Mouse (Mus musculus): ENCODE data around the gene Phlpp1. TPM values are rescaled to one million over a fixed set of nuclear protein-coding genes. Genes with fewer than 3 reads are reported as not detected.

The Phlpp1 gene
- total RNA-seq, 1 experiment from 2014 or later: 19.7 TPM

DNA sequence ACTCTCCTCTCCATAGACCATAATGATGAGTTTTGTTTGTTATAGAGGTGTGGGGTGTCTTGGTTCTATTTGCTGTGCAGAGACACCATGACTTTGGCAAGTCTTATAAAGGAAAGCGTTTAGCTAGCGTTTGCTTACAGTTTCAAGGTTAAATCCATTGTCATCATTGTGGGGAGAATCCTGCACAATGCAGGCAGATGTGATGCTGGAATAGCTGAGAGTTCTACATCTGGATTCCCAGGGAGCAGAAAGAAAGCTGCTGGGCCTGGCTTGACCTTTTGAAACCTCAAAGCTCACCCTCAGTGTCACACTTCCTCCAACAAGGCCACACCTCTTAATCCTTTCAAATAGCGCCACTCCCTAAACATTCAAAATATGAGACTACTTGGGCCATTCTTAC lies 7.4 kb upstream of the Phlpp1 start:
- DNase-seq: no peak

DNA sequence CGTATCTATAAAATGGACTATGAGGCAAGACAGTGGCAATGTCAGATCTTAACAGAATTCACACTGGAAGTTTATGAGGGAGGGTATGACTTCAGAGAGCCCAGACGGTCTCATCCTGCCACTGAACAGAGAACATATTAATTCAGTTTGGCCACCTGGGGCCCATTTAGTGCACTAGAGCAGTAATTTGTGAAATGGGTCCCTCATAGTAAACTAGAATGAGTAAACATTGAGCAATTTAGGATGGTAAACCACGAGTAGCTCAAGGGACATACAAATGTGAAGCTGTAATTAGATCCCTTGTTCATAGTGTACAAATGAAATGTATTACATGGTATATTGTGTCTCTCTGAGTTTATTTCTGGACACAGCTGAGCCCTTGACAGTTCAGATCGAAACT lies 3.6 kb upstream of the Phlpp1 start:
- DNase-seq: no peak

DNA sequence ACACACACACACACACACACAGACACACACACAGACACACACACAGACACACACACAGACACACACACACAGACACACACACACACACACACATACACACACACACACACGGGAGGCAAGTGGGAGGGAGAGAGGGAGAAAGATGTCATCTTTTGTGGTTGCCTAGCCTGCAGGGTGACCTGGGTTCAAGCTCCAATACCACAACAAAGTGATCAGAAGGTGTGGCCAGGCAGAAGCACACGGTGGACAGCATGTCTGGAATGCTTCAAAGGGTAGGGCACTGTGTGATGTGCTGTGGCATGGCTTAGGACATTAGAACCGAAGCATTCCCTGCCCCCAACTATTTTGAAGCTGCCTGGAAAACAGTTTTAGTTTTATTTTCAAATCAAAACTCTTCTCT lies 2.8 kb upstream of the Phlpp1 start:
- DNase-seq: no peak

DNA sequence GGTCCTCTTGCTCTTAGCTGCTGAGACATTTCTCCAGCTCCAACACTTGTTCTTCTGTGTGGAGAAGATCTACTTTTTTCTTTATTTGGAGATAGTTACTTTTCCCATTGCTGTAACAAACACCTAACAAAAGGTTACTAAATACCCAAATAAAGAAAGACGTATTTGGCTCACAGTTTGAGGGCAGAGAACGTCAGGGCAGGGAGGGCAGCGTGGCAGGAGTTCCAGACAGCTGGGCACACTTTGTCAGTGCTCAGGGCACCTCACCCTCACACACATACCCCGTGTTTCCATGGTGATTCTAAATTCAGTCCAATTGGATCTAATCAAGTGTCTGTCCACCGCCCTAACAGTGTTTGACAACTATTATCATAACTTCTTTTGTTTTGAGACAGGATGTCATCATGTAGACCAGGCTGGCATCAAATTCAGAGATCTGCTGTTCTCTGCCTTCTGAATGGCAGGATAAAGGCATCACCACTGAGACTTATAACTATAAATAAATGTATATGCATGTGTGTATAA lies 1.7 kb upstream of the Phlpp1 start:
- no peak for DNase-seq

DNA sequence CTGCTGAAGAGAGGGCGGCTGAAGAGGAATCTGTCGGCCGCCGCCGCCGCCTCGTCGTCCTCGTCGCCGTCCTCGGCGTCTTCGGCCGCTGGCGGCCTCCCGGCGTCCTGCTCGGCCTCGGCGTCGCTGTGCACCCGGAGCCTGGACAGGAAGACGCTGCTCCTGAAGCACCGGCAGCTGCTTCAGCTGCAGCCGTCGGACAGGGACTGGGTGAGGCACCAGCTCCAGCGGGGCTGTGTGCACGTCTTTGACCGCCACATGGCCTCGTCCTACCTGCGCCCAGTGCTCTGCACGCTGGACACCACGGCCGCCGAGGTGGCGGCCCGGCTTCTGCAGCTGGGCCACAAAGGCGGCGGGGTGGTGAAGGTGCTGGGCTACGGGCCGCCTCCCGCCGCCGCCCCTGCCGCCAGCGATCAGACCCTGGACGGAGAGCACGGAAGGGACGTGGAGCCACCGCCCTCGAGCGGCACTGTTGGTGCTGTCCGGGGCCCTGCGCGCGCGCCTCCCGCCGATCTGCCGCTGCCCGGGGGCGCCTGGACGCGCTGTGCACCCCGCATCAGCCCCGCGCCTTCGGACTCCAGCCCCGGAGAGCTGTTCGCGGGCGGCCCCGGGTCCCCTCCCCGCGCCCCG lies 864 bp downstream of the Phlpp1 start:
- peak; percentile 58 for DNase-seq

DNA sequence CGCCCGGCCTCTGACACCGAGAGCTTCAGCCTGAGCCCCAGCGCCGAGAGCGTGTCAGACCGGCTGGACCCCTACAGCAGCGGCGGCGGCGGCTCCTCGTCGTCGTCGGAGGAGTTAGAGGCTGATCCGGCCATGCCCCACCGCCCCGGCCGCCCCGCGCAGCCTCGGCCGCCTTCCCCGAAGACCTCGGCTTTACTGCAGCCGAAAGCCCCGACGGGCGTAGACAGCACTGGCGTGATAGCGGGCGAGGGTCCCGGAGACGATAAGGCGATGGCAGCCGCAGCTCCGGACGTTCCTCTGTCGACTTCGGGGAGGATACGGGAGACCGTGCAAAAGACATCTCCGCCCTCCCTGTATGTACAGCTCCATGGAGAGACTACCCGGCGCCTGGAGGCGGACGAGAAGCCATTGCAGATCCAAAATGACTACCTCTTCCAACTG lies 1.4 kb downstream of the Phlpp1 start:
- DNase-seq: peak; percentile 56

DNA sequence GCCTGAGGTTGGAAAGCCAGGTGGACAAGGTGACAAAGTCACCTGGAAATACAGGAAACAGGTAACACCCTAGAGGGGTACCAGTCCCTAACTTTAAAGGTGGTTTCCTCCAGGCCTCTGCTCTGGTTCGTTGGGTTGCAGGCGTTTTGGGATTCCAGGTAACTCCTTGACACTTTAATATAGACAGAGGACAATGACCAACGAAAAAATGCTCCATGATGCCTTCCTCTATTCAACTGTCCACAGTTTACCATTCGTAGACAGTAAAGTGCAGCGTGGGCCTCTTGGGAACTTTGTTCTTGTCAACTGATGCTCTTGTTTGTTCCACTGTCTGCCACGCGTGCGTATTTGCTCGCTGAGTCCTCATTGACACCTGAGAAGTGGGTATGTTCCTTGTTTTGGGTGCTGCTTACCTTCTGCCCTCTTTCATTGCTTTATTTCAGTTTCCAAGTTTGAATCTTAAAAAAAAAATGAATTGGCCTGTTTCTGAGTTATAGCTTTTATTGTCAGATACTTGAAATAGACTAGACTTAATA lies 2.1 kb downstream of the Phlpp1 start:
- DNase-seq: no peak

DNA sequence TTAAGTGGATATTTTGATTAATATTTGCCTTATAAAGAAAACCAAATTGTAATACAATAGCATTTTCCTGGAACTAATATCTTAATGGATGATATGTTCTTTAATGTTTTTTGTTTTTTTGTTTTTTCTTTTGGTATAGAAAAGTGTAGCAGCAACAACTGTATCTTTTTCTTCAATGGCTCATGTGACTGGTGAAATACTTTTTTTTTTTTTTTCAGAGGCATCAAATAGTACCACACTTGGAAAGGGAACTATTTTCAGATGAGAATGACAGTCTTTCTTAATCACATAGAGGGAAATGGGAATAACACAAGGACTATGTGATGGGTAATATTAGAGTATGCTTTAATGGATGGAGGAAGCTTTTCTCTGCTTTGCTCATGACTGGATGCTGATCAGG lies 3.0 kb downstream of the Phlpp1 start:
- DNase-seq: no peak

DNA sequence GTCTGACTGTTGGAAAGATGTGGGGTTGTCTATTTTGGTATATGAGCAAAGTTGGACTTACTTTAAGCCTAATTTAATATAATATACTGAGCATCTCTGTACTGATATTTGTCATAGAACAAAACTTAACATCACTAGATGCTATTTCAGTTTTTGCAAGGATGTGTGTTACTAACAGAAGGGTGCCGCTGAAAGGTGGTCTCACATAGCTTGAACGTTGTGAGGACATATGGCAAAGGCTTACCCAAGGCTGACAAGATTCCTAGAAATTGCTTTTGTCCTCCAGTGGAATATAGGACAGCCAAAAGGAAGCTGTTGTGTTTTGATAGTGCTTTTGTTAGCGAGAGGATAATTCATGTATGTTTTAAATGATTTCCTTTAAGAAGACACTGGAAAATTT lies 3.8 kb downstream of the Phlpp1 start:
- DNase-seq: no peak

DNA sequence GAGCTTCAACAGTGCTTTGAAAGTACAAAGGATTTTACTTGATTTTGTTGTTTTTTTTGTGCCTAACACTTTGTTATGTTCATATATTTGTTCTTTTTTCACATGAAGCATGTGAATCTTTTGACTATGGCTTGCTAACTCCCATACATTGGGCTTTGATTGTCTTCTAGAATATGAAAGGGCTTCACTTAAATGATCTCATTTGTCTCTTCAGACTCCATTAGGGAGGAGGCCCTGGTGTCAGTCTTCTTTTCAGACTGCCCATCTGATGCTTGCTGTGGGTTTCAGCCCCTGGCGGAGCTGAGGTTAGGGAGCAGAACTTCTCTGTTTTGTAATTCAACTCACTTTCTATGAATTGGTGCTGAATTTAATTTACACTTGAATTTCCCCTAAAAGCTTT lies 5.2 kb downstream of the Phlpp1 start:
- no peak for DNase-seq

DNA sequence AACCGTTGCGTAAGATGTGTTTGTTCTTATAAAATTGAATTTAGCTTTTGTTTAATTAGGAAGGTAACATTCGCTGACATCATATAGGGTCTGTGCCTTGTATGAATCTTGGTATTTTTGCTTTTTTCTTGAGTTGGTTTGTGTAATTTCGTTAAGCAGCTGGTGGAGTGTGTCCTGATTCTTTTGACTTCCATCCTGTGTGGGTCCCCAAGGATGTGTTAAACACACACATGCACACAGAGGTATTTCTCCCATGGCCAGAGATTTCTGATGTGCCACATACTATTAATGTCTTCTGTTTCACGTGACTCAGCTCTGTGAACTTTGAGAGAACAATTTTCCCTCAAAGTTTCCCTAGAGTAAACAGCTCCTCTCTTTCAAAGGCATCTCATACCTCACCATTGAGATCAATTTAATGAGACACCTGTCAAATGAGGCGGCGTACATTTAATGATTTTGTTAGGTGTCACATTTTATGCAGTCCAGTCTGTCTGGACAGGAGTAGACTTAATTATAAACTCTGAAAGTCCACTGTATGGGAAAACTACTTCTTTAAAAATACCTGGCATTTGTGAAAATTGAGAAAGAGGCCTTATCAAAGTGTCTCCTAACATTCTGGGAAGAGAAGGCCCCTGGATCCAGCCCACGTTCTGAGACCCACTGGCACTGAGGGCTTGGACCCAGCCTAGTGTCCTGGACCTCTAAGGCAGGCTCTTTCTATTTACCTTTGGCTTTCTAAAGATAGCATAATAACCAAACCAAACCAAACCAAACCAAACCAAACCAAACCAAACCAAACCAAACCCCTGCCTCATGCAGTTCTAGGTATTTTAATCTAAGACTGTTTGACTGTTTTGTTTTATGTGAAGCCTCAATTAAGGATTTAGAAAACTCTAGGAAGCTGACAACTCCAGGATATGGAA lies 6.6 kb downstream of the Phlpp1 start:
- DNase-seq: no peak

DNA sequence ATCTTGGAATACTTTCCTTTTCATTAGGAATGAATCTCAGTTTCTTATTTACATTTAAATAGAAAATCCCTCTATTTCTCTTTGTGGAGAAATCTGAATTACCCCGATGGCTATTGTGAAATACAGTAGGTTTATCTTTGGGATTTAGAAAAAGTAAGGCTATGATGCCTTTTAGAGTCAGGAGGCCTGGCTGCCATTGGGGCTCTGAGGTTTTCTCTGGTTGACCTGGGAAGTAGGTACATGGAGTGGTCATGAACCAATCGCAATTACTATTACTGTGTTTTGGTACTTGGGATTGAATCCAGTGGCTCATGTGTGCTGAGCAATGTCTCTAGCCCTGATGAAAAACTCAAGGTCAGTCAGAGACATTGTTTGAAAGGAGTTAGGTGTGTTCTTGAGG lies 12.1 kb downstream of the Phlpp1 start:
- no peak for DNase-seq

DNA sequence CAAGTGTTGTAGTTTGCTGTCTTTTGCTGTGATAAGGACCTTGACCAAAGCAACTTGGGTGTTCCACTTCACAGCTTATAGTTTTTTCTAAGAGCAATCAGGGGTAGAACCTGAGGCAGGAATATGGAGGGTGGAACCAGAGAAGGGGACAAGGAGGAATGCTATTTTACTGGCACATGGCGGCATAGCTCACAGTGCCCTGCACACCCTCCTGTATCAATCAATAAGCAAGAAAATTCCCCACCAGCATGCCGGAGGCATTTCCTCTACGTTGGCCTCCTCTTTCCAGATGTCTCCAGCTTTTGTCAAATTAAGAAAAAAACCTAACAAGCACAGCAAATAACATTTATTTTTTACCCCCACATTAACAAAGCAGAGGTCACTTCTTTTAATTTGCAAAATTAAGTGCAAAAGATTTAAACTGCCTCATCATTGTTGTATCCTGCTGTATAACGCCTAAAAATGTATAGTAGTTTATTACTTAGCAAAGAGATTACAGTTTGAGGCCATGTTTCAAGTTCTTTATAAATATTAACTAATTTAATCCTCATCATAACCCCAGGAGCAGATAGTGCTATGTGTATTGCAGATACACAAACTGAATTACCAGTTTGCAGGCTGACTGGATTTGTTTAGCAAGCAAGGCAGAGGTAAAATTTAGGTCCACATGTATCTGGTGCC lies 13.4 kb downstream of the Phlpp1 start:
- no peak for DNase-seq

DNA sequence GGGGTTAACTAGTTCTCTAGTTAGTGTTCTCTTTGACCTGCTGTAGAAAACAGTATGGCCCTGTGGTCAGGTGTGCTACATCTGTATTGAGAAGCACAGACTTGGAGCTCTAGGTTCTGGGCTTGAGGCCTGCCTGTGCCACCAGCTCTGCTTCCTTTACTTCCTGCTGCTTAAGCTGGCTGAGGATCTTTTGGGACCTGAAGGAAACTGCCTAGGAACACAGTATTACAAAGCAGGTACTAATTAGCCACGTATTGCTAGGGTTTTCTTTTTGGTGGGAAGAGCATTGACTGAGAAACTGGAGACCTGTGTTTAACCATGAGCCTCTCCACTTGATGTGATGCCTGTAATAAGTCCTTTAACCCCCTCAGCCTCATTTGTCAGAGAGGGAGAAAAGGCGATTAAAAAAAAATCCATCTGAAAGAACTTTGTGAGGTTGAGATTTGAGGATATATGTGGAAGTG lies 13.9 kb downstream of the Phlpp1 start:
- no peak for DNase-seq

DNA sequence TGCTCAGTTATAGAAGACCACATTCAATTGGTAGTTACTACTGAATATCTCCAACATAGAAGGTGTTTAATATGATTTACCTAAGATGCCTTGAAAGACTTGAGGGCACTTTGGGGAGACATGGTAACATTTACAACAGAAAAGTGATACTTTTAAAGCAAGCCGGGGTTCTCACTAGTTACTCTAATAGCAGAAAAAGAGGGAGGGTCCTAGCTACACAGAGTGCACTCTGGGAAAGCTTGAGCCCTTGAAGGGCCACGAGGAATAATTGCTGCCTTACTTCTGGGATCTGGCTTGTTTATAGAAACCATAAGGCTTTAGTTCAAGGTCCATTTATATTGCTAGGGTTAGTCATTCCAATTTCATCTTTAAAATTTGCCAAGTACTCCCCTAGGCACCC lies 14.5 kb downstream of the Phlpp1 start:
- no peak for DNase-seq

DNA sequence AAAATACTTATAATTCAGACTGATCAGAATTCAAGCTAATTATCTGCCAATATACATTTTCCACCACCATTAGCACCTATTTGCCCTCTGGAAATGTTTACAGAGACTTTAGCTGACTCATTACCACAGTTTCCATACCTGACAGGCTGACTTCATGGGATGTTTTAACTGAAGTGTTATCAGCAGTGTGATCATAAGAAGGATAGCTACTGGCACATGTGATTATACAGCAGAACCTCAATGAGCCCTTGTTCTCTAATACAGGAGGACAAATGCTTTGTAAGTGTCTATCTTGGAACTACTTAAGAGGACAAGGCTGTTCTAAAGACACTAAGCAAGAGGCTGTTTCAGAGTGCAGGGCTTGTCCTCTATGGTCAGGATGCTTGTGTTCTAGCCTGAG lies 15.9 kb downstream of the Phlpp1 start:
- DNase-seq: no peak

DNA sequence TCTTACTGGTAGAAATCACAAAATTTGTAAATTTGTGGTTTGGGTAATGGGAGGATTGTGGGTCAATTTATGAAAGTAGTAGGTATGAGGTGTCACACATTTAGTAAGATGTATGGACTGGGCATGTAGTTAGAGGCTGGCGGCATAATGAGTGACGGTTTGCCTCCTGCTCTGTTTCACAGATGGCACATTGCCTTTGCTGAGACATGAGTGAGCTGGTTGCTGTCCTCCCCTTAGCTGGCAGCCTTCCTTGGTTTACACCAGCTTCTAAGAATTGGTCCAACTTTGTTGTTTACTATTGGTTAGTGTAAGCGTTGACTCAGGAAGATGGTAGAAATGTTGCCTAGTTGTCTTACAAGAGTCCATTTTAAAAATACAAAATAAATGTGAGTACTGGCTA lies 17.2 kb downstream of the Phlpp1 start:
- no peak for DNase-seq

DNA sequence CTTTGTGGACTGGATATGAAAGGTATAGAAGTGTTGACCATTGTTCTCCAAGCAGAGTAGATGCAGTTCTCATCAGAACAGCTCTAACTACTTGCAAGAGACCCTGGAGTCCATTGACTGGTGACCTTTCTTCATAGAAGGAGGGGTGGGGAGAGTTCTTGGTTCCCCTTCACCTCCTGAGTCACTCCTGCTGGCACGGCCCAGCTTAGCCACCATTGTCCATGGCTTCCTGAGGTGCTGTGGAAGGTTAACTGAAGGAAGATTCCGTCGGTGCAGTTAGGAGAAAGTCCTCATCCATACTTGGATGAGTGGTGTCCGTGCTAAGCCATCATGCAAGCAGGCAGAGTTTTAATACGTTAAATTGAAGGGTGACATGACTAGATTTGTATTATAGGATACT lies 17.8 kb downstream of the Phlpp1 start:
- no peak for DNase-seq

DNA sequence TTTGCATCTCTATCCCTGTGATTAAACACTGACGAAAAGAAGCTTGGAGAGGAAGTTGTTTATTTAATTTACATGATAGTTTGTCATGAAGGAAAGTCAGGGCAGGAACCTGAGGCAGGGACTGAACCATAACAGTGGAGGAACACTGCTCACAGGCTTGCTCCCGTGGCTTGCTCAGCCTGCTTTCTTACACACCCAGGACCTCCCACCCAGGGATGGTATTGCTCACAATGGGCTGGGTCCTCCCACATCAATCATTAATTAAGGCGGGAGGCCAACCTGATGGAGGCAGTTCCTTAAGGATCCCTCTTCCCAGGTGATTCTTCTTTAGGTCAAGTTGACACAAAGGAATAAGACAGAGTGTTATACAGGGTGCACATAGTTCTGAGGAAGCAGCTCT lies 19.1 kb downstream of the Phlpp1 start:
- DNase-seq: no peak

DNA sequence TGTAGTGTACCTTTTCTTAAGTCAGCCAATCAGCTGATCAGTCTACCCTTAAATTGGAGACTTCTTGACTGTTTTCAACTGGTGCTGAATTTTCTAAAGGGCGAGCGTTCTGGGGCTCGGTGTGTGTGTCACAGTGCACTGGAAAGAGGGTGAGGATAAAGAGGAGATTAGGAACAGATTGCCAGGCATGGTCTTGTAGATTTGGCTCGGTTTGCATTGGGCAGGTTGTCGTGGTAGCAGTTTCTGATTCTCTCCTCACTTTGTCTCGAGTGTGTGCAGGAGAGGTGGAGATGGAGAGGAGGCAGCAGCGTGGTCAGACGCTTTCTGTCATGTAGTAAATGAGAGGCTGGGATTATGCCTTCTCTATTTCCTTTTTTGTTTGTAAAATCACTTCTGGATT lies 20.3 kb downstream of the Phlpp1 start:
- DNase-seq: no peak

DNA sequence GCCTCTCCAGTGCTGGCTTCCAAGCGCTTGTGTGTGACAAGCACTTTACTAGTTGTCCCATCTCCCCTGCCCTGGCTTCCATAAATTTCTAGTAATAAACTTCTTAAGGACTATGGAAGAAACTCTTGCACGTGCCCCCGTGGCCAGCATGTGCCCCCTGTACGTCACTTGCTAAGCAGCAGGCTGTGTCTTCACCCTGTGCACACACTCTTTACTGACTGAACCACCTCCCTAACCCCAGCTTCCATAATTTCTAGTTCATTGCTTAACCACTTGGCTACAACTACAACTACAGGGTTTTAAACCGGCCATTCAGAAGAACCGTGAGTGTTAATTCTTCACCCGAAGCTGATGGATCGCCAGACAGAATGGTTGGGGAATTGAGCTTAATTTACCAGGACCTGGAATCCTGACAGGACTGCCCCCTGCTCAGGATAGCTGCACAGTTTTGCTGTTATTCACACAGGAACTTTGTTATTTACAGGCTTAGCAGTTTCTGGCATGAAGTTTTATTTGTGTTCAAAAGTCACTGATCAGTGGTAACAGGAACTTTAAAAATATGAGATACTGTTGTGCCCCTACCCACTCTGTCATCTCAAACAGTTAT lies 21.4 kb downstream of the Phlpp1 start:
- DNase-seq: no peak

DNA sequence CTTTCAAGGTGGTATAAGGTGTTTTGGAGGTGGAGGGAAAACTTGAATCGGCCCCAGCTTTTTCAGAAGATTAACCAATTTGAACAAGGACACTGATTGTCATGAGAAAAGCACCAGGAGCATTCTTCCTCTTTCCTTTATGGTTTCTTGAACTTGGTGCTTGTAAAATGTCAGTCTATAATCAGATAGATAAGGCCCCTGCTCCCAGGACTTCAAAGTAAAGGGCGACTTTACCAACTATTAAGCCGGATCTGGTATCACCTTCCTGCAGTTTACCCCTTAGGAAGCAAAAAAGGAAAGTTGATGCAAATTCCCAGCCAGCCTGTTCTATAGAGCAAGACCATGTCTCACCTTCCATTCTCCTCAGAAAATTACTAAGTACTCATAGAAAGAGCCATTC lies 21.9 kb downstream of the Phlpp1 start:
- DNase-seq: no peak
